Mouse (Mus musculus) G1E (cell line): ENCODE data around the gene Cldnd2. TPM values are rescaled to one million over a fixed set of nuclear protein-coding genes. Genes with fewer than 3 reads are reported as not detected.

ENCODE experiments used
- ATAC-seq: 2 replicates; pipeline ENCODE4 v1.8.0; 2016; ENCODE audit warnings: mild to moderate bottlenecking; ENCODE audit not compliant: insufficient number of reproducible peaks, poor library complexity, low FRiP score, severe bottlenecking; ENCODE audit errors: extremely low read depth
- DNase-seq: peaks from one replicate; pipeline ENCODE4 v3.0.0; 2012; ENCODE audit warnings: low spot score
- H3K27me3 ChIP-seq: 2 replicates; pipeline ENCODE4 v1.6.1; 2012; ENCODE audit warnings: mild to moderate bottlenecking, low read length, inconsistent platforms; ENCODE audit not compliant: insufficient read depth
- H3K36me3 ChIP-seq: replicated peaks from 2 replicates; pipeline ENCODE3; 2012; ENCODE audit warnings: mild to moderate bottlenecking, inconsistent platforms
- H3K4me1 ChIP-seq: 2 replicates; pipeline ENCODE4 v1.6.1; 2012; ENCODE audit warnings: low read depth, low read length, inconsistent platforms, mixed read lengths; ENCODE audit not compliant: insufficient read depth
- H3K4me3 ChIP-seq: 2 replicates; pipeline ENCODE4 v1.5.1; 2012; ENCODE audit warnings: low read depth, mild to moderate bottlenecking, inconsistent platforms, low read length, moderate library complexity, mixed read lengths
- H3K9me3 ChIP-seq: replicated peaks from 2 replicates; pipeline ENCODE4 v1.6.1; 2012; ENCODE audit warnings: inconsistent platforms
- CTCF ChIP-seq: IDR thresholded peaks from 2 replicates; pipeline ENCODE4 v1.5.1; 2012; ENCODE audit warnings: low read depth, low read length, inconsistent platforms, mixed read lengths
- GATA1 ChIP-seq: IDR thresholded peaks from 2 replicates; pipeline ENCODE4 v1.6.1; 2012; ENCODE audit warnings: borderline replicate concordance, low read length, inconsistent platforms, mixed read lengths
- GATA2 ChIP-seq: IDR thresholded peaks from 2 replicates; pipeline ENCODE4 v1.6.1; 2012; ENCODE audit warnings: low read depth, low read length, inconsistent platforms, borderline replicate concordance
- POLR2AphosphoS5 ChIP-seq: IDR thresholded peaks from 2 replicates; pipeline ENCODE4 v1.6.1; 2012; ENCODE audit warnings: low read depth, low read length, inconsistent platforms; ENCODE audit not compliant: insufficient replicate concordance
- TAL1 ChIP-seq: conservative IDR thresholded peaks from 2 replicates; pipeline ENCODE4 v1.6.1; 2012; ENCODE audit warnings: low read depth, low read length, inconsistent platforms, mixed read lengths
- polyA plus RNA-seq: library from polyadenylated mRNA; stranded (reverse); fragments of >175 nt; gene quantifications from 2 replicates; pipeline ENCODE4 v1.2.3, GENCODE M21; 2012
- total RNA-seq, 2 experiments: library from RNA; stranded (forward) in 1 of 2; stranded (reverse) in 1 of 2; fragments of 200-1000 nt in 1 of 2; fragments of >200 nt in 1 of 2; fragmentation: Nextera tagmentation in 1 of 2; gene quantifications; 2 replicates each; pipeline ENCODE4 v1.2.3; 2014 to 2017

The Cldnd2 gene
- total and polyA plus RNA-seq, 3 experiments, result not detected

- ATAC-seq, result peak; percentile 86
- Histone ChIP-seq H3K4me1 (peaks cover 57% of the 10 kb centered on the region), H3K9me3 (no peaks in the 10 kb centered on the region)
Measured at GRCm38 (mm10) chr7:43443126-43443916, 2.7 kb downstream of the Cldnd2 start.

GRCm38 (mm10) chr7:43443917-43444293, 3.3 kb downstream of the Cldnd2 start, which contains the start of the genes Etfb and Gm45233:
TSS of gene Etfb (plus strand) at chr7:43444083.
TSS of gene Gm45233 (plus strand) at chr7:43444128.
- Histone ChIP-seq H3K4me3 (peak within 1 kb of the TSS; percentile 75), H3K9me3 (no peaks in the 10 kb centered on the region), H3K4me1 (peaks cover 60% of the 10 kb centered on the region), H3K36me3 (peaks cover 36% of the 10 kb centered on the region), H3K27me3 (peaks cover 11% of the 10 kb centered on the region)
- TF ChIP-seq GATA2 (no peak), GATA1 (no peak), TAL1 (no peak), POLR2AphosphoS5 (no peak), CTCF (no peak)
- DNase-seq (peak; percentile 91), ATAC-seq (peak; percentile 89)

More at GRCm38 (mm10) chr7:43443126-43443916, 2.7 kb downstream of the Cldnd2 start:
- H3K36me3 ChIP-seq, result peaks cover 31% of the 10 kb centered on the region
- H3K4me3 ChIP-seq, result peak overlapping the region; percentile 75
- H3K27me3 ChIP-seq, result peaks cover 15% of the 10 kb centered on the region
- peak; percentile 78 for DNase-seq
- TF ChIP-seq POLR2AphosphoS5, result peak; percentile 37; the same call in 1 of the 2 replicates
- TF ChIP-seq CTCF, result no peak

GRCm38 (mm10) chr7:43447801-43448200, 7.2 kb downstream of the Cldnd2 start:
- Histone ChIP-seq H3K4me3 (no peak overlapping the region), H3K9me3 (no peaks in the 10 kb centered on the region), H3K36me3 (peaks cover 68% of the 10 kb centered on the region), H3K4me1 (peaks cover 63% of the 10 kb centered on the region), H3K27me3 (no peaks in the 10 kb centered on the region)
- DNase-seq, result no peak
- no peak for ATAC-seq
- TF ChIP-seq CTCF (no peak), POLR2AphosphoS5 (no peak), TAL1 (no peak), GATA2 (no peak; the same call in 1 of the 2 replicates), GATA1 (no peak)

- DNase-seq (no peak), ATAC-seq (no peak)
- no peak for TF ChIP-seq CTCF
- no peak for TF ChIP-seq GATA1
- TF ChIP-seq GATA2, result no peak
- no peak for TF ChIP-seq TAL1
- TF ChIP-seq POLR2AphosphoS5, result no peak
- Histone ChIP-seq H3K27me3 (no peaks in the 10 kb centered on the region), H3K4me3 (no peak overlapping the region), H3K9me3 (no peaks in the 10 kb centered on the region), H3K4me1 (peaks cover 63% of the 10 kb centered on the region), H3K36me3 (peaks cover 73% of the 10 kb centered on the region)
Measured at GRCm38 (mm10) chr7:43448246-43448645, 7.7 kb downstream of the Cldnd2 start.

GRCm38 (mm10) chr7:43449811-43450210, 9.2 kb downstream of the Cldnd2 start:
- no peak for ATAC-seq
- TF ChIP-seq TAL1, result no peak
- TF ChIP-seq GATA1, result no peak
- no peak for TF ChIP-seq CTCF
- no peak for TF ChIP-seq GATA2
- peaks cover 88% of the 10 kb centered on the region for H3K36me3 ChIP-seq
- DNase-seq, result no peak
- H3K4me1 ChIP-seq, result peaks cover 58% of the 10 kb centered on the region
- no peaks in the 10 kb centered on the region for H3K9me3 ChIP-seq
- H3K27me3 ChIP-seq, result no peaks in the 10 kb centered on the region
- no peak overlapping the region for H3K4me3 ChIP-seq

- no peak for ATAC-seq
- Histone ChIP-seq H3K27me3 (no peaks in the 10 kb centered on the region), H3K9me3 (no peaks in the 10 kb centered on the region), H3K4me1 (peaks cover 41% of the 10 kb centered on the region), H3K4me3 (no peak overlapping the region), H3K36me3 (peaks cover 93% of the 10 kb centered on the region)
- TF ChIP-seq GATA1, result no peak
- TF ChIP-seq CTCF, result no peak
- TF ChIP-seq POLR2AphosphoS5, result no peak
- TF ChIP-seq GATA2, result no peak
- TF ChIP-seq TAL1, result no peak
- DNase-seq, result no peak
Measured at GRCm38 (mm10) chr7:43451726-43452125, 11.1 kb downstream of the Cldnd2 start.
